Mouse (Mus musculus): ENCODE measurements at regions not wholly inside any gene's neighbourhood (a gene's known extent, or its start where the extent isn't known, plus 50 kb on each side); places are given as distances from the start of the nearest gene placed in this dataset.
"Not testable (repeated sequence)": the region's sequence is repeated elsewhere in the genome, so short reads cannot be mapped to it uniquely, and the experiment has no call there.

GRCm38 (mm10) chr16:8914183-8914582 lies 84.3 kb downstream of the 1810013L24Rik start:
- not testable (repeated sequence) for DNase-seq (ENCODE audit: low spot score in 2 of 2)

GRCm38 (mm10) chr16:8916091-8916490 lies 86.2 kb downstream of the 1810013L24Rik start:
- peak in 1 of 2 experiments; percentile 23 for DNase-seq (ENCODE audit: low spot score in 2 of 2)

- DNase-seq (ENCODE audit: low spot score in 2 of 2) = peak in 1 of 2 experiments; percentile 42
These were observed 89.0 kb downstream of the 1810013L24Rik start for GRCm38 (mm10) chr16:8918741-8919535.

GRCm38 (mm10) chr16:8924732-8925131 lies 94.8 kb downstream of the 1810013L24Rik start:
- DNase-seq (ENCODE audit: low spot score in 2 of 2) = no peak

GRCm38 (mm10) chr16:8931961-8932360 lies 102.1 kb downstream of the 1810013L24Rik start:
- no peak for DNase-seq (ENCODE audit: low spot score in 2 of 2)

DNA sequence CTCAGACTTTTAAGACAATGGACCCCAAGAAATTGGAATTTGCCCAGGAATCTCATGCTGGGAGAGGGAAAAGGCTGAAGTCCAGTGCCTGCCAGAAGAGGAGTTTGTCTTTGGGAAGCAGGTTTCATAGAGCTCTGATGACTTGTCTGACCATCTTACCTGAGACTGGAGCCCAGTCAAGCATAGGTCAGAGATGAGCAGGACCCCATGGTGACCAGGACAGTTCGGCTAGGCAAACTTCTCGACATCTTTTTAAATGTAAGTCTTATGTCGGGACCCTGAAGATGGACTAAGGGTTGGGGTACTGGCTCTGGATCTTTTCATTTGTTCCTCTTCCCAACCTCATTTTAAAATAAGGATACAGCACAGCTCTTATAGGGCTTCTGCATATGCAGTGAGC lies 103.2 kb downstream of the 1810013L24Rik start:
- no peak for DNase-seq (ENCODE audit: low spot score in 2 of 2)

DNA sequence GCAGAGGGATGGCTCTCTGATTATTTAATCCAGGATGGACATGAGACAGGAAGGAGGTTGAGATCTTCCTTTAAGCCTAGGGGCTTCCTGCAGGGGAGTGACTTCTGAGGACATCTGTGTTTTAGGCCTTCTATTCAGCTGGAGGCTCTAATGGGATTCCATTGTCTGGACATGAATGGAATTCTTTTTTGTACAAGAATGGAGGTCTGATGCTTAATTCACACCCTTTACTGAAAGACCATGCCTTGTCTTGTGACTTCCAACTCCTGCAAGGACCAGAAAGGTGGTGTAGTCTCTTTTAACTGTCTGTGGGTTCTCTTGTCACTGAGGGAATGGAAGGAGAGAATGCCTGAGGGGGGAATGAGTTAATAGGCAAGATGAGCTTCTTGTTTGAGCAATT lies 106.5 kb downstream of the 1810013L24Rik start:
- no peak for DNase-seq (ENCODE audit: low spot score in 2 of 2)

GRCm38 (mm10) chr16:8938516-8938915 lies 108.6 kb downstream of the 1810013L24Rik start:
- DNase-seq (ENCODE audit: low spot score in 2 of 2) = peak; percentile 75 to 78

DNA sequence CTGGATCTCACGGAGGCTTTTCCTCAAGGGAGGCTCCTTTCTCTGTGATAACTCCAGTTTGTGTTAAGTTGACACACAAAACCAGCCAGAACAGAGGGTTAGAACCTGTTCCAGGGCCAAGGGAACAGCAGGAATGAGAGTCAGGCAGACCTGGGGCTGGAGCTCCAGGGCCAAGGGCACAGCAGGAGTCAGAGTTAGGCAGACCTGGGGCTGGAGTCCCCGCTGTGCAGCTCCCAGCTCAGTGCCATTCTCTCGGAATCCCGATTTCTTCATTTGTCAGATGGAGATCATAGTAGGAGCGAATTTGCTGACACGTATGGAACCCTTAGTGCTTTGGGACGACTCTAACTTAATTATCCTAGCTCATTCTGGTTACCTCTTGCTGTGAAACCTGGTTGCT lies 109.2 kb downstream of the 1810013L24Rik start:
- DNase-seq (ENCODE audit: low spot score in 2 of 2) = no peak

GRCm38 (mm10) chr16:8944412-8945102 lies 114.7 kb downstream of the 1810013L24Rik start:
- no peak for DNase-seq (ENCODE audit: low spot score in 2 of 2)

GRCm38 (mm10) chr16:8947846-8948245 lies 117.9 kb downstream of the 1810013L24Rik start:
- no peak for DNase-seq (ENCODE audit: low spot score in 2 of 2)

- no peak for DNase-seq (ENCODE audit: low spot score in 2 of 2)
These were observed 121.4 kb downstream of the 1810013L24Rik start for GRCm38 (mm10) chr16:8951156-8951899.

- no peak for DNase-seq (ENCODE audit: low spot score in 2 of 2)
These were observed 131.8 kb downstream of the 1810013L24Rik start for GRCm38 (mm10) chr16:8961739-8962138.

- peak; percentile 71 to 82 for DNase-seq (ENCODE audit: low spot score in 2 of 2)
These were observed 163.8 kb downstream of the 1810013L24Rik start for GRCm38 (mm10) chr16:8993521-8994250.

GRCm38 (mm10) chr16:8994521-8994920 lies 164.6 kb downstream of the 1810013L24Rik start:
- no peak for DNase-seq (ENCODE audit: low spot score in 2 of 2)

- no peak for DNase-seq (ENCODE audit: low spot score in 2 of 2)
These were observed 167.3 kb downstream of the 1810013L24Rik start for GRCm38 (mm10) chr16:8997250-8997649.

DNA sequence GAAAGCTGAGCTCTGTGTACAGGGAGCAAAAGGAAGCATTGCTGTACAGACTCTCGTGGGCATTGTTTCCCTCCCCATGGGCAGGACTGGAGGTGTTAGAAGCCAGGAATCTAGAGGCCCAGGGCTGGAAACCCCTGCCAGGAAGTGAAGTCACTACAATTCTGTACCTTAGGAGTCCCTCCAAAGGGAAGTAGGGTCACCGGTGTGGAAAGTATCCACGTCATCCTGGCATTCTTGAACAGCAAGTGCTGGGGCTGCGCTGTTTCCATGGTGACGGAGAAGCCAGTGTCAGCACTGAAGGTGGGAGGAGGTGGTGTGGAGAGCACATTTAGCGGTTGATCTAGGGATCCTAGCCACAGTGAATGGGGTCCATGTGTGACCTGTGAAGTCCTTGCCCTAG lies 174.1 kb downstream of the 1810013L24Rik start:
- peak; percentile 64 to 78 for DNase-seq (ENCODE audit: low spot score in 2 of 2)

- no peak for DNase-seq (ENCODE audit: low spot score in 2 of 2)
These were observed 176.0 kb downstream of the 1810013L24Rik start for GRCm38 (mm10) chr16:9005933-9006332.

GRCm38 (mm10) chr16:9009361-9010083 lies 179.6 kb downstream of the 1810013L24Rik start:
- DNase-seq (ENCODE audit: low spot score in 2 of 2) = peak; percentile 90 to 95

- DNase-seq (ENCODE audit: low spot score in 2 of 2) = no peak
These were observed 181.2 kb downstream of the 1810013L24Rik start for GRCm38 (mm10) chr16:9011077-9011476.

GRCm38 (mm10) chr16:9011691-9012090 lies 181.8 kb downstream of the 1810013L24Rik start:
- DNase-seq (ENCODE audit: low spot score in 2 of 2) = no peak

Data from right cerebral cortex, postnatal 36 days (tissue).